Mouse (Mus musculus): ENCODE results near the gene Mrpl58.

DNA sequence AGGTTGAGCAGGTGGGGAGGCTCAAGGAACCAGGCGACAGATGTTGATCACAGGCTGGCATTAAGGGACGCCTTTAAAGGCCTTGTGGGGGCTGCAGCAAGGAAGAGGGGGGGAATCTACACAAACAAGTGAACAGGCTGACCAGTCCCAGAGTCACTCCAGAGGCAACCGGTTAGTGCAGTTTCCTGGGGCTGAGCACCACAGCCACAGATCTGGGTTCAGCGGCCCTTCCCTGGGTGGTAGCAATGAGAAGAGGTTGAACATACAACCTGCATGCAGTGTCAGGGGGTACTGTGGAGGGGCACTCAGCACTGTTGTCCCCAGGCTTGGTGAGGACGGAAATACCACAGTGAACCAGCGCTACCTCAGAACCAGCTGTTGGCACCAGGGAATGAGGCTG is 29.8 kb downstream of the Mrpl58 start:
- no peak for TF ChIP-seq CTCF (IDR thresholded peaks at IDR 0.05; ENCODE audit: extremely low read depth, insufficient read depth, low read length)
- TF ChIP-seq POLR2A (IDR thresholded peaks at IDR 0.05; ENCODE audit: extremely low read depth, insufficient read depth, low read length) = no peak
